Mouse (Mus musculus) spleen, postnatal 14 days (tissue): Measurements from ENCODE around the gene Mrps21.
"Not testable (repeated sequence)": the region's sequence is repeated elsewhere in the genome, so short reads cannot be mapped to it uniquely, and the experiment has no call there.

Experiments used
- DNase-seq, 2 experiments: peaks; one replicate each; pipeline ENCODE4 v3.0.0; 2021 to 2022; ENCODE audit warnings: low spot score in 2 of 2

Mrps21 gene

DNA sequence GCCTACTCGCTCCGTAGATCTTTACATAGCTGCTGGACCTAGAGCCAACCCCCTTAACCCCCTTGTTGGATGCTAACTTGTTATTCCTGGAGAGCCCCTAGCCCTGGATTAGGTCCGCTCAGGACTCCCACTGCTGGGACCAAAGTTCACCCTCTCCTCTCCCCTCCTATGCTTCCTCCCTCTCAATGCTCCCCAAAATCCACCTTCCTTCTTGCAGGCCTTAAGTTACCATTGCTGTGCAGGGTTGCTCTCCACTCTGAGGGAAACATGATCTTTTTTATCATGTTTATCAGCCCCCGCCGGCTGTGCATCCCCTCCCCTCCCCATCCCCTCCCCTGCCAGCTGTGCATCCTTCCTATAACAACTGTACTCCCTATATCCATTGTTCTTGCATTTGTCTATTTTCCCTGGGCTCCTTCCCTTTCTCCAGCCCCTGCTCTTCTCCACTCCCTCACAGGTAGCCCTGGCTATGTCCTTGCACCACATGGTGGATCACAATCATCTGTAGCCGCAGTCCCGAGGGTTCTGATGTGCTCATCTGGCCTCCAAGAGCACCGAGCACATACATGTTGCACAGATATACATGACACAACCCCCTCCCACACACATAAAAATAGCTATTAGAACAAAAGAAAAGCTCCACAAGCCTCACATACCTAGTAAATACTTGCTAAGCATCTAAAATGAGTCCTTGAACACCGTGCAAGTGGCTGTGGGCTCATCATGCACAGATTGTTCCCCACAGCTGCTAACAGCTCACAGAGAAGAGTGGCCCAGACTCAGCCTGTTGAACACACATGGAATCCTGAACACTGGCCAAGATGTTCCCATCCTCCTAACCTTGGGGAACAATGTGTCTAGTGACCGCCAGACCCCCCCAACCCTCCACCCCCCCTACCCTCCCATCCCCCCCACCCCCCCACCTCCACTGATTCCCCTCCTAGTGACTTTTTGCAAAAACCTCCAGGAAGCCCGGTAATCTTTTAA is 21.0 kb upstream of the Mrps21 start:
- DNase-seq, result no peak

DNA sequence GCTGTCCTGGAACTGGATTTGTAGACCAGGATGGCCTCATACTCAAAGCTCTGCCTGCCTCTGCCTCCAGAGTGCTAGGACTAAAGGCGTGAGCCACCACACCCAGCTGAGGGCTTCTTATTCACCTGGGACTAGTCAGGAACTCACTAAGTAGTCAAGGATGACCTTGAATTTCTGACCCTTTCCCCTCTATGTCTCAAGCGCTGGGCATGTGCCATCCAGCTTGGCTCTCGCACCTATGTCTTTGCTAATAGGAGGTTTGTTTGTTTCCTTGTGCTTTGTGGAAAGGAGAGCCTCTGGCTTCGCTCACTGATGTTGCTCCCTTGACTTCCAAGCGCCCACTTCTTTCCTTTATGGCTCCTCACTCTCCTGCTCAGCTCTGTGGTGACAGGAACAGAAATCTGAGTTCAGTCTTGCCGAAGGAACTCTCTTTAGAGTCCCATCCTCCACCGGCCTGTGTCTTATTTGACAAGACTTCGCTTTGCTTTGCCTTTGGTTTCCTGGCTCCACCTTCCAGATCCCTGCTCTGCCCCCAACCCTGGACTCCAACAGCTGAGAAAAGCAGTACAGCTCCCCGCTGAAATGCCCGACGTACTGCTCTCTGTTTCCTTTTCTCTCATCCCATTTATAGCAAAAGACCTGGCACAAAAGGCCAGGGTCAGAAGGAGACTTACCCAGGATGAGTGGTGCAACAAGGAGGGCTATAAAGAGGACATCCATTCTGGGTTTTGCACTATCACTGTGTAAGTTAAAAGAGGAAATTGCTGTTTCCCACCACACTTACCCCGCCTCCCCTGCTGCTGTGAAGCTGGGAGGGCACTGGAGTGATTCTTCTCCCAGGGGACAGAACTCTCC is 20.1 kb upstream of the Mrps21 start, which contains the start of gene BC028528:
Gene BC028528, minus strand, starts transcription at position 795 of the 855 bp plus-strand sequence.
- DNase-seq, result peak; percentile 26 to 39

DNA sequence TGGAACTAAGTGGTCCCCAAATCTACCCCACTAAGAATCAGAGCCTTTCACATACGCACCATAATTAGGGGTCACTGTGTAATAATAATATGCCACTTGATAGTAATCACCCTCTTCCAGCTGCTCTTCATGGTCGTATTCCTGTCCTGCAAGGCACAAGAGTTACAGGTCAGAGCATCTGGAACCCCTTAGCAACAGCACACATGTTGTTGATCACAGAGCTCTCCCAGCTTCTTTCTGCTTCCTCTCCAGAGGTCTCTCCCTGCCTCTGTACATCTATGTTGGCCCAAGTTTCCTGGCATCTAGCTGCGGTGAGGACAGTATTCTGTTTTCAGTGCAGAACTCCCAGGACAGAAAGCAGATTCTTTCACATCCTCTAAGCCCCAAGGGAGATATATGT is 18.3 kb upstream of the Mrps21 start:
- DNase-seq, result no peak

DNA sequence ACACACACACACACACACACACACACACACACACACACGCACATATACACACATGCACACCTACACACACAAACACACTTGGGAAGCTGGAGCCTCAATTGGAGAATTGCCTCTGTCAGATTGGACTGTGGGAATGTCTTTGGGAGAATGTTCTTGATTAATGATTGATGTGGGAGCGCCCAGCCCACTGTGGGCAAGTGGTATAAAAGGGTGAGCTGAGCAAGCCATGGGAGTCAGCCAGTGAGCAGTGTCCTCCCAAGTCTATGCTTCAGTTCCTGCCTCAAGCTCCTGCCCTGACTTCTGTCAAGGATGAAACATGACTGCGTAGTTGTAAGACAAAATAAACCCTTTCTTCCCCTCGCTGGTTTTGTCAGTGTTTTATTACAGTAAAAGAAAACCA is 16.3 kb upstream of the Mrps21 start:
- no peak for DNase-seq

DNA sequence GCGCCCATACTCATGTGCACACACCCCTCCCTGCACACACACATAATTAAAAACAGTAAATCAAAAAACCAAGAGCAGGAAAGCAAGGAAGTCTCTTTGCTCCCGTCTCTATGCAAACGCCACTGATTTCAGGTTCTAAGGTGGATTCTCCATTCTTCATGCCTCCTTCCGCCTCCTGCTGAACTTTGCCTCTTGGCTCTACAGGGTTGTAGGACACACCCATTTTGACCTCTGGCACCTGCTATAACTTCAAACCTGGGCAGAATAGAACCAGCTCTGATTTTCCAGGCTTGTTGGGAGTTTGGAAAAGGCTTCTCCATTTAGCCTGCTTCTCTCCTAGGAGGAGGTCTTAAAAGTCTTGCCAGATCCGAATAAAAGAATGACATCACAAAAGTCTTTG is 13.1 kb upstream of the Mrps21 start:
- DNase-seq, result no peak

DNA sequence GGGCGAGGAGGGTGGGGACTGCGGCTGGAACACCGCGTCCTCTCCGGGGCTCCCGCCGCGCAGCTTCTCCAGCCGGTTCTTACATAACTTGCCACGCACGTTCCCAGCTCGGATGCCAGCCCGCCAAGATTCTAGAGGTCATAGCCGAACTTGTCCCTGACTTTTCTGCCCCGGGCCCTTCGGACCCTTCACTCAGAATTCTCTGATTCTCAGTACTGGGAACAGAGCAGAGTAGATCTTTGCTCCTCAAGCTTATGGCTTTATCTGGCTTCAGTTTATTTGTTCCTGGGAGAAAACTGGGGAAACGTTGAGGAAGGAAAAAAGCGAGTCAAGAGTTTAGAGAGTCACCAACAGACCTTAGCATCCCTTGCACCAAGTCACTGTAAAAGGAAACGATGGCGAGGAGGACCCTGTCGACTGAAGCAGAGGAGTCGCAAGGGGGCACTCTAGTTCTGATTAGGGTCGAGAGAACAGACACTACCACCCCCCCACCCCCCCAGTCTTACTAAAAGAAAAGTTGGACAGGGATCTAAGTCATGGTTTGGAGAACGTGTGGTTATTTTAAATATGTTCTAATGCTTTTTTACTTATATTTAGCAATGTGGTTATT is 11.6 kb upstream of the Mrps21 start:
- DNase-seq, result peak in 1 of 2 experiments; percentile 56

DNA sequence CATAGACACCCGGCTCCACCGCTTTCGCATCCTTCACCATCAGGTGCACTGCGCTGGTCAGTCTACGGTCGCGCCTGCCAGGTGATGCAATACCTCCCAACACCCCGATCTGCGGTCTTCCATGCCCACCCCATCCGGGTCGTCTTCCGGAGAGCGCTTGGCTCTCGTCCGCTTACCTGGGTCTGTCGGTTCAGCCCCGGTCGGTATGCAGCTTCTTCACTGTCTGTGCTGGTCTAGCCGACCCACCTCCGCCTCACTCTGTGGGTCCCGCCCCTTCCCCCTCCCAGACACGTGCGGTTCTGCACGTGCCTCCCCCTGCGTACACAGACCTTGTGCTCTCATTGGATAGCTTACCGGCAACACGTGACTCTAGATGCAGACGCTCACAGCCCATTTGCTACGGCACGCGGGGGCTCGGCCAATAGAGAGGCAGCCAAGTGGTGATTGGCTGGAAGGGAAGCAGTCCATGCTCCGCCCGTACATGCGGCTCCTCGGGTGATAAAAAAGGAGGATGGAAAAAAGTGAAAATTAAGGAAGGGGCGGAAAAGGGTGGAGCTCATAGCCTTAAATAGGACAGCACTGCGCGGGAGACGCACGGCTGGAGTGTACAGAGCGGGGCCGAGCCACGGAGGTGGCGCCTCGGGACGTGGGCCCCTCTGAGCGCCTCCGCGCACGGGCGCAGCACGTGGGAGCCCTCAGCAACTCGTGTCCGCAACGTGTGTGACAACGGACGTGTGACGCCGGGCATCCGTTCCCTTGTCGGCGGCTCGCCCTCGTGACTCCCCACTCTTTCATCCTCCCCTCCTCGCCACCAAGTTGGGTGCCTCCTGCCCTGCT is 10.9 kb upstream of the Mrps21 start, which contains the start of gene Ciart:
Gene Ciart, minus strand, starts transcription at position 273 of the 837 bp plus-strand sequence.
- peak; percentile 66 to 70 for DNase-seq

DNA sequence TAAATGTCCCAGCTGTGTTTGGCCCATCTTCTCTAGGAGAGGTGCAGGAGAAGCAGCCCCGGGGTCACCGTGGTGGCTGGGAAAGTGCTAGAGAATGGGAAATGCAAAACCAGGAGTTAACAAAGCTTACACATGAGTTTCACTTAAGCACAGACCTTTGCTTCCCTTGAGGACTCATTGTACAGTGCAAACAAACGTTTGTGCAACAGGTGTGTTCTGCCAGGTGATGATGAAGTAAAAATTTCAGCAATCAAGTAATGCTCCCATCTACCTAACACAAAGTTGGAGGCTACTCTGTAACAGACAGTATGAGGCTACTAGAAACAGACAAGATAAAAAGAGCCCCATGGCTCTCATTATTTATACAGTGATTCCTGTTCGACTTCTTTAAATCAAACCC is 7.7 kb upstream of the Mrps21 start:
- no peak for DNase-seq

DNA sequence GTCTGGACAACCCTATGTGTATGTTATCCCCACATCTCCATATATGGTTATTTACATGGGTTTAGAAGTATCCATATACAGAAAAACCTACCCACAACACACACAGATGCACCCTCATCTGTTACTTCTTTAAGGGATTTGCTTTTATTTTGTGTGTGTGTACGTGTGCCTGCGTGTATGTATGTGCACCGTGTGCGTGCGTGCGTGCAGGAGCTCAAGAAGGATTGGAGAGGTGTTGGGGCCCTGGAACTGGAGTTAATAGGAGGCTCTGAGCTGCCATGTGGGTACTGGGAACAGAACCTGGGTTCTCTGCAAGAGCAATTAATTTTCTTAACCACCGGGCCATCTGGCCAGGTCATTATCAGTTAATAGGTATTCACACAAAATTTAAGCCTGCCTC is 729 bp upstream of the Mrps21 start:
- no peak for DNase-seq

DNA sequence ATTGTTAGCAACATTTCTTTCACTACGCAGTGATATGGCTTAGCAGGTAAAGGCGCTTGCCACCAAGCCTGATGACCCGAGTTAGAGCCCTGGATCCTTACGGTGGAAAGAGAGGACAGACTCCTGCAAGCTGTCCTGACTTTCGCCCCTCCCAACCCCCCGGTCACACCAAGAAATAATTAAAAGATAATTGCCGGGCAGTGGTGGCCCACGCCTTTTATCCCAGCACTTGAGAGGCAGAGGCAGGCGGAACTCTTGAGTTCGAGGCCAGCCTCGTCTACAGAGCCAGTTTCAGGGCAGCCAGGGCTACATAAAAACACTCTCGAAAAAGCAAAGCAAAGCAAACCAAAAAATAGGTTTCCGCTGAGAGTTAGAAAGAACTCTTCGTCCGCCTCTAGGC is 343 bp downstream of the Mrps21 start:
- no peak for DNase-seq

DNA sequence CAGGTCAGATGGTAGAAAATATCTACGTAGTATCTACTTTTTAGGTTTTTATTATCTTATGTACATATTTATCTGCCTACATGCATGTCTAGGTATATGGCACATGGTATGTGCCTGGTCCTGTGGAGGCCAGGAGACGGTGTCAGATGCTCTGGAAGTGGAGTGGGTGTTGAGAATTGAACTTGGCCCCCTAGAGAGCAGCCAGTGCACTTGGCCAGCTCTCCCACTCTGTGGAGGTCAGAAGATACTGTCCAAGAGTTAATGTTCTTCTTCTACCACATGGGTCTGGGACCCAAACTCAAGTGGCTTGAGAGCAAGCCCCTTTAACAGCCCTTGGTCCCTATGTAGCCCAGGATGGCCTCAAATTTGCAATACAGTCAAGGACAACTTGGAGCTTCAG is 3.9 kb downstream of the Mrps21 start:
- no peak for DNase-seq

DNA sequence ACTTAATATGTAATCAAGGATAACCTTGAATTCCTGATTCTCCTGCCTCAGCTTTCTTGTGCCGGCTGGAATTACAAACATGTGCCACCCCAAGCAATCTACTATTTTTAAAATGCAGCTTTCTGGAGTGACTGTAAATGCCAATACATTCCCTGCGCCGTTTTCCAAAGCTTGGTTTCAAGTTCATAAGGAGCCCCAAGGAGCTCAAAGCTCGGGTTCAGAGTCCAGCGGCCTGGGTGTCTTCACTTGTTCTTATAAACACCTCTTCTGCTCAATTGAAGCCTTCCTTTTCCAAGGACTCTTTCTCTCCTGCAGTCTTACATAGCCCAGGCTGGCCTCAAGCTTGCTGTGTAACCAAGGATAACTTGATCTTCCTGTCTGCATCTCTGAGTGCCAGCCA is 5.2 kb downstream of the Mrps21 start:
- DNase-seq, result no peak

DNA sequence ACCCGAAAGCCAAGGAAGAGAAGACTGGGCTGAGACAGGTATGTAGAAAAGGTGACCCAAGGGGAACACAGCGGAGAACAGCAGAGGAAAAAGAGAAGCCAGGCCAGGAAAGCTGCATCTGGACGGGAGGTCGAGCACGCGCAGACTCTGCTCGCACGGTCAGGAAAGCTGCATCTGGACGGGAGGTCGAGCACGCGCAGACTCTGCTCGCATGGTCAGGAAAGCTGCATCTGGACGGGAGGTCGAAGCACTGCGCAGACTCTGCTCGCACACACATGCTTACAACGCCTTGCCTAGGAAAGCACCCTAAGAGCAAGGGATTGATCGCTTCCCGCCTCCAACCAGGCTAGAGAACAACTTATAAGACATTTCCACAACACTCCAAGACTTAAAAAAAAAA is 5.7 kb downstream of the Mrps21 start:
- DNase-seq, result no peak

DNA sequence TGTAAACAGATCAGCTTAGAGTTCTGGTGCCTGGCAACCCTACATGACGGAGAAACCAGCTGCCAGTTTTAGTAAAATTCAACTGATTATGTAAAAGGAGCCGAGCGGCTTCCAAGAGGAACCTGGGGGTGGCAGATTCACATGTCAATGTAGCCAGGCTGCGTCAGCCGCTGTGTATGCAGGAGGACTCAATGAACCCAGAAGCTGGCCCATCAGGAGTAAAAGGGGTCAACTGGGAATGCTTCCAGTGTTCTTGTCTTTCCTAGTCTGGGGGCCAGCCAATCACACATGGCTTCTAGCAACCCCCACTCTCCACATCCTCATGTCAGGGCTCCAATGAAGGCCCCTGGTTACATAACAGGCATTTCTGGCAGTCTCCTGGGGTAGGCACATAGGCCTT is 6.3 kb downstream of the Mrps21 start:
- DNase-seq, result no peak

DNA sequence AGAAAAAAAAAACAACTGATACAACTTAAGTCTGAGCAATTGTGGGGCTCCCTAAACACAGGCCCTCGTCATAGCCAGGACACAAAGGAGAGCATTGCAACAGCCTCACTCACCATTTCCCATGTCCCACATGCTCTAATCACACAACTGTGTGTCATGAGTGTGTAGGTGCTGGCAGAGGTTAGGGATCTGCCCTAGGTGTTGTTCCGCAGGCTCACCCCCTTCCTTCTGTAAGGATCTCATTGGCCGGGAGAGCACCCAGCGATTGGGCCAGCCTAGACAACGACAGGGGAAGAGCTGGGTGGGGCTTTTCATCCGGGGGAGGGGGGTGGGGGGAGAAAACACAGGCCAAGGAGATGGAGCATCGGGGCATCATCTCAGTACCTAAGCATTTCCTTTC is 7.7 kb downstream of the Mrps21 start:
- no peak for DNase-seq

DNA sequence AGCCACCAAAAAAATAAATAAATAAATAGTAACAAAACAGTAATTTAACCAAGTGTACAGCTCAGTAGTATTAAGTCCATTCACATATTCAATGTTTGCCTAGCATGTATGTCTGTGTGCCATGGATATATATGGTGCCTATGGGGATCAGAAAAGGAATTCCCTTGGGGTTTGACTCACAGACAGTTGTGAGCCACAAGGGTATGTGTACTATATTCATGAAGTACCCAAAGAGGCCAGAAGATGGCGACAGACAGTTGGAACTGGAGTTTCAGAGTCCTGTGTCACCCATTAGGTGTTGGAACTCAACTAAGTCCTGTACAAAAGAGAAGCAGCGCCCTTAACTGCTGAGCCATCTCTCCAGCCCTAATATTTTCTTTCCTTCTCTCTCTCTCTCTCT is 9.5 kb downstream of the Mrps21 start:
- peak in 1 of 2 experiments; percentile 78 for DNase-seq

DNA sequence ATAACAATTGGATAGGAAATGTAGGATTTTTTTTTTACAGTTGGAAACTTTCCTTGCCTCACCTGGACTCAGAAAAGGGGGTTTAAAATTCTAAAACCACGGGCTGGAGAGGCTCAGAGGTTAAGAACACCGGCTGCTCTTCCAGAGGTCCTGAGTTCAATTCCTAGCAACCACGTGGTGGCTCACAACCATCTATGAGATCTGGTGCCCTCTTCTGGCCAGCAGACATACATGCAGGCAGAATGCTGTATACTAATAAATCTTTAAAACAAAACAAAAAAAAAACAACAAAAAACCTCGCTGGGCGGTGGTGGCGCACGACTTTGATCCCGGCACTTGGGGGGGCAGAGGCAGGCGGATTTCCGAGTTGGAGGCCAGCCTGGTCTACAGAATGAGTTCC is 10.1 kb downstream of the Mrps21 start:
- peak in 1 of 2 experiments; percentile 24 for DNase-seq

DNA sequence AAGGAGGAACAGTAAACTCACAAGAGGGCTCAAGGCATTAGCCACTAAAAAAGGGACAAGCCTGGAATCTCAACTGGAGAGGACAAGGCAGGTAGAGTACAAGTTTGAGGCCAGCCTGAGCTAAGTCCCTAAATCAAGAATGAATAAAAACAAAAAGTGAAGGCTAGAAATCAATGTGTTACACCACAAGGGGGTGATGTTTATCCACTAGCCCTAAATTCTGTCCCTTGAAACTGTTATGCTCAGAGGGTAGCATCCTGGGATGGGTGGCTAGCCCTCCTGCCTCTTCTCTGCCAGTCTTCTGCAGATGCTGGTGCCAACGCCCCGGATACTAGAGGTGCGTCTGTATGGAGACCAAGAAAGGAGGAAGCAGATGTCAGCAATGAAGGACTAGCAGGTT is 11.0 kb downstream of the Mrps21 start:
- no peak for DNase-seq

DNA sequence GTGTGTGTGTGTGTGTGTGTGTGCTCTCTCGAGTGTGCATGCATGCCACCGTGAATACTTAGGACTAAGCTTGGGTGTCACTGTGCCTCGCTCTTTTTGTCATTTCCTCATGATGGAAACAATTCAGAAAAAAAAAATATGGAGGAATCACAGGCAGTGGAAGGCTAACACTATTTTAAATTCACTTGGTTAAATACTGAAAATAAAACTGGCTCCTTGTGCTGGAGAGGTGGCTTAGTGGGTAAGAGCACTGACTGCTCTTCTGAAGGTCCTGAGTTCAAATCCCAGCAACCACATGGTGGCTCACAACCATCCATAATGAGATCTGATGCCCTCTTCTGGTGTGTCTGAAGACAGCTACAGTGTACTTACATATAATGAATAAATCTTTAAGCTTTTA is 13.0 kb downstream of the Mrps21 start:
- DNase-seq, result not testable (repeated sequence)

DNA sequence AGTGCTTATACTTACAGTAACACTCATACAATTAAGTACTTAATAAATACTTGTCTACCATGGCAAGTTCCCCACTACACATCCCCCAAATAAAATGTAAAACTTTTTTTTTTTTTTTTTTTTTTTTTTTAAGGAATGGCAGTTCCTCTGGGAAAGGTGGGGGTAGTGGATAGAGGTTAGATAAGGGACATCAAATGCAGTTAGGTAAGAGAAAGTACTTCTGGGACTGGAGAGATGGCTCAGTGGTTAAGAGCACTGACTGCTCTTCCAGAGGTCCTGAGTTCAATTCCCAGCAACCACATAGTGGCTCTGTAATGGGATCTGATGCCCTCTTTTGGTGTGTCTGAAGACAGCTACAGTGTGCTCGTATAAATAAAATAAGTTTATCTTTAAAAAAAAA is 14.3 kb downstream of the Mrps21 start:
- DNase-seq, result not testable (repeated sequence)

DNA sequence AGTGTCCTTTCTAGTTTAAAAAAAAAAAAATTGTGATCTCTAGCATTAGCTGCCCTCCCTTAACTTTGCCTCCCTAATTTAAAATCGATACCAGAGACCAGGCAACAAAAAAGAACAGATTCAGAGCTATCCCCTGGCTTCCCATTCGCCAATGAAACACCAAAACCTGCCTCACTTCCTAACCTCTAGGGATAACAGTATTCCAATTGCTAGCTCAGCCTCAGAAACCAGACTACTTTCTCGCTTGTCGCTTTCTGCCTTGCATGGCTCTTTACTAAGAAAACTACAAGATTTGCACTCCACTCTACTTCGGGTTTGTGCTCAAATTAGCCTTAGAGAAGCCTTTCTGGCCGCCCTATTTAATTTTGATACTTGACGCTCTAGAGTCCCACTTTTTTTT is 15.2 kb downstream of the Mrps21 start:
- DNase-seq, result no peak
